In genomic region chrX:36874178-36874696, GRCm38 (mm10) we compare ENCODE assay signal across 8 mouse cellular contexts. TPM values are rescaled to one million over a fixed set of nuclear protein-coding genes. Genes with fewer than 3 reads are reported as not detected.
DNase-seq lines count a peak whose midpoint lies in the region; ATAC-seq and TF ChIP-seq lines count a peak whose summit lies in the region.

No protein-coding gene starts in this region.

- ATAC-seq in hematopoietic stem cell, adult 5-6 weeks (replicated peaks in 1 of 2; ENCODE audit: insufficient read depth in 1 of 2, low FRiP score in 2 of 2, low TSS enrichment in 1 of 2, low read depth in 1 of 2, poor library complexity in 2 of 2, severe bottlenecking in 2 of 2), result peak; percentile 81 to 90
- peak; percentile 97 for ATAC-seq in lung, embryonic 14.5 days (ENCODE audit: insufficient read depth)
- ATAC-seq in neutrophil, adult 5-6 weeks (ENCODE audit: extremely low read depth, insufficient number of reproducible peaks, low FRiP score, poor library complexity, severe bottlenecking), result peak; percentile 94

- peak; percentile 46 for DNase-seq in MEL-GATA-1-ER (ENCODE audit: extremely low read depth, low read depth)
- DNase-seq in cerebellum, adult 8-10 months, result peak; percentile 85
- peak; percentile 79 for DNase-seq in forelimb bud, embryonic 11.5 days (ENCODE audit: low read depth, low spot score)
- DNase-seq in layer of hippocampus, adult 8-10 months (ENCODE audit: low spot score in 2 of 2), result peak; percentile 58 to 79
- peak; percentile 85 for DNase-seq in lung, embryonic 14.5 days
- DNase-seq in testis, postnatal 14 days (ENCODE audit: low spot score), result peak; percentile 84

- peak overlapping the region; percentile 76; the same call in 1 of the 2 replicates for H3K27ac ChIP-seq in lung, embryonic 14.5 days (ENCODE audit: low read depth)

- no peaks in the 10 kb centered on the region for H3K27me3 ChIP-seq in lung, embryonic 14.5 days (ENCODE audit: insufficient read depth, low read length)

- WGBS in lung, embryonic 14.5 days, result 10% methylated on average over 54 of the region's 57 CpGs

- H3K9me3 ChIP-seq in lung, embryonic 14.5 days (ENCODE audit: low read depth, low read length), result no peaks in the 10 kb centered on the region

- peak overlapping the region; percentile 63 for H3K4me3 ChIP-seq in lung, embryonic 14.5 days (ENCODE audit: low read depth, low read length)

- no peaks in the 10 kb centered on the region for H3K4me1 ChIP-seq in lung, embryonic 14.5 days (ENCODE audit: insufficient read depth)

- 0 out of 2 replicates have a peak, but pooled peaks cover 3% of the 10 kb centered on the region for H3K36me3 ChIP-seq in lung, embryonic 14.5 days (ENCODE audit: insufficient read depth)

- H3K4me2 ChIP-seq in lung, embryonic 14.5 days, result peak overlapping the region; percentile 64

- no peak for TF ChIP-seq CTCF in lung, embryonic 14.5 days (IDR thresholded peaks at IDR 0.05; ENCODE audit: low read depth)

- H3K9ac ChIP-seq in lung, embryonic 14.5 days, result peak overlapping the region; percentile 73

RNA-seq across cellular contexts. Expression of gene C330007P06Rik, which starts 0.3 kb away (rescaled TPM):
- 72.4 and 76.5 TPM in 2 replicates for total RNA-seq in hematopoietic stem cell, adult 5-6 weeks (2017)
- total RNA-seq in layer of hippocampus, adult 8-10 months (2022), result 10 to 100 TPM; 37.8 to 41.6 (median 41.1) TPM
- polyA plus RNA-seq in lung, embryonic 14.5 days (2014; fragmentation: Nextera tagmentation; extraction: Ambion mirVana), result 37.9 and 39.2 TPM in 2 replicates
- total RNA-seq in neutrophil, adult 5-6 weeks (2017), result 44.5 and 47.8 TPM in 2 replicates

RNA-seq across cellular contexts. Expression of gene Ube2a, which starts 0.5 kb away (rescaled TPM):
- 10.0 and 12.4 TPM in 2 replicates for total RNA-seq in hematopoietic stem cell, adult 5-6 weeks (2017)
- 10 to 100 TPM; 45.6 to 57.6 (median 53.9) TPM for total RNA-seq in layer of hippocampus, adult 8-10 months (2022)
- polyA plus RNA-seq in lung, embryonic 14.5 days (2014; fragmentation: Nextera tagmentation; extraction: Ambion mirVana), result 134 and 140 TPM in 2 replicates
- 18.5 and 20.9 TPM in 2 replicates for total RNA-seq in neutrophil, adult 5-6 weeks (2017)

RNA-seq across cellular contexts. Expression of gene Nkrf, which starts 28.5 kb away (rescaled TPM):
- 9.9 and 11.6 TPM in 2 replicates for total RNA-seq in hematopoietic stem cell, adult 5-6 weeks (2017)
- 10 to 100 TPM; 28.7 to 37.9 (median 32.9) TPM for total RNA-seq in layer of hippocampus, adult 8-10 months (2022)
- polyA plus RNA-seq in lung, embryonic 14.5 days (2014; fragmentation: Nextera tagmentation; extraction: Ambion mirVana), result 2.8 and 2.9 TPM in 2 replicates
- total RNA-seq in neutrophil, adult 5-6 weeks (2017), result 5.5 and 5.7 TPM in 2 replicates

Comparison
In these comparisons a context has a peak if more than half of its experiments do, and no peak if none do; other contexts are left out.
1. Peak in every context shown above with its lines: DNase-seq, ATAC-seq, H3K4me3 ChIP-seq and H3K27ac ChIP-seq.